Mouse (Mus musculus): Measurements from ENCODE around the gene Dlx2. TPM values are rescaled to one million over a fixed set of nuclear protein-coding genes. Genes with fewer than 3 reads are reported as not detected.

Dlx2 gene
- polyA plus RNA-seq, 1 experiment: not detected

GRCm38 (mm10) chr2:71511209-71511608 lies 35.3 kb downstream of the Dlx2 start:
- no peak for DNase-seq (ENCODE audit: low read depth in 1 of 2, low spot score in 2 of 2)
- 86% methylated on average over 7 of the region's 7 CpGs for WGBS
- no peaks in the 10 kb centered on the region for H3K27me3 ChIP-seq (ENCODE audit: control insufficient read depth, insufficient read depth, low read length)
- TF ChIP-seq POLR2A (IDR thresholded peaks at IDR 0.05; ENCODE audit: low read depth, low read length) (no peak), CTCF (IDR thresholded peaks at IDR 0.05; ENCODE audit: extremely low read depth, insufficient read depth, insufficient read length, insufficient replicate concordance) (no peak)
- H3K27ac ChIP-seq (ENCODE audit: insufficient read depth, low read length): no peak overlapping the region
- no peak overlapping the region for H3K4me3 ChIP-seq (ENCODE audit: extremely low read depth, insufficient read depth, insufficient read length)
- H3K36me3 ChIP-seq (ENCODE audit: control insufficient read depth, insufficient read depth, low read length): no peaks in the 10 kb centered on the region
- no peaks in the 10 kb centered on the region for H3K4me1 ChIP-seq (ENCODE audit: control insufficient read depth, insufficient read depth, insufficient read length)

- Histone ChIP-seq H3K27me3 (ENCODE audit: control insufficient read depth, insufficient read depth, low read length) (no peaks in the 10 kb centered on the region), H3K27ac (ENCODE audit: insufficient read depth, low read length) (no peak overlapping the region), H3K4me3 (ENCODE audit: extremely low read depth, insufficient read depth, insufficient read length) (no peak overlapping the region), H3K4me1 (ENCODE audit: control insufficient read depth, insufficient read depth, insufficient read length) (no peaks in the 10 kb centered on the region), H3K36me3 (ENCODE audit: control insufficient read depth, insufficient read depth, low read length) (no peaks in the 10 kb centered on the region)
- DNase-seq (ENCODE audit: low read depth in 1 of 2, low spot score in 2 of 2): no peak
- TF ChIP-seq POLR2A (IDR thresholded peaks at IDR 0.05; ENCODE audit: low read depth, low read length) (no peak), CTCF (IDR thresholded peaks at IDR 0.05; ENCODE audit: extremely low read depth, insufficient read depth, insufficient read length, insufficient replicate concordance) (no peak)
- WGBS: 90% methylated on average over 9 of the region's 9 CpGs
Observed at GRCm38 (mm10) chr2:71504852-71505251, 41.7 kb downstream of the Dlx2 start.

DNA sequence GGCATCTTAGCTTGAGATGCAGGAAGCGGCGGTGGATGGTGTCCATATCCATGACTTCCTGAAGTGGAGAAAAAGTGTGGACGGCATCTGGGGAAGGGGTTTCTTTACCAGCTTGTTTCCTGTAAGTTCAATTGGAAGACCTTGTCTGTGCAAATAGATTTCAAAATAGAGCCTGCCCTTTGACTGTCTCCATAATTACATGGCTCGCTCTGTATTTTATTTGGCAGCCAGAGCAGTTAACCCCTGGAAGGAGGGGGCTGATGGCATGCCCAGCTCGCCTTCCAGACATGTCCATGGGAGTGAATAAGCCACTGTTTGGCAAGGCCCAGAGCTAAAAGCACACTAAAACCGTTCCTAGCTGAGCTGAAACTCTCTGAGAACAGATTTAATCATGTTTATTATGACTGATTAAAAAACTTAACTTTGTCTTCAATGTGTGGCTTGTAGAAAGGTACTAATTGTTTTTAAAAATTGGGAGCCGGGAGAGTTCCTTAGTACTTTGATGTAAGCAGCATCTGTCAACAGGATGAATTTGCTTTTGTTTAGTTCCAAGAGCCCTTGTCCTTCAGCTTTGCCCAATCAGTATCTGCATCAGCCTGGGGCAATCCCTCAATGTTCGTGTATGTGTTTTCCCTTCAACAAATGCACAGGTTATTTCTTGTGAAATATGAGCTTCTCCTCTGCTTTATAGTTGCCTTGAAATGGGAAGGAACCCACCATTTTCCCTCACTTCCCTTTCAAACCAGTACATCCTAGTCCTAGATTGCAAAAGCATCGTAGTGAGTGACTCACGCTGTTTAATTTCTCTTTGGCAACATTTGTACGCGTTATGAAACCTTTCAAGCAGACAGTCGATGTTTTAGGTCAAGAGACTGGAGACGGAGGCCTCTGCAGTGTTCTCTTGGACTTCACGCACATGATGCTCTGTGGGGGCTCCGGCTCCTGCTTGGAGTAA lies 47.0 kb downstream of the Dlx2 start:
- WGBS: 81% methylated on average over 16 of the region's 16 CpGs
- Histone ChIP-seq H3K4me3 (ENCODE audit: extremely low read depth, insufficient read depth, insufficient read length) (no peak overlapping the region), H3K27me3 (ENCODE audit: control insufficient read depth, insufficient read depth, low read length) (no peaks in the 10 kb centered on the region), H3K27ac (ENCODE audit: insufficient read depth, low read length) (no peak overlapping the region), H3K4me1 (ENCODE audit: control insufficient read depth, insufficient read depth, insufficient read length) (no peaks in the 10 kb centered on the region), H3K36me3 (ENCODE audit: control insufficient read depth, insufficient read depth, low read length) (no peaks in the 10 kb centered on the region)
- TF ChIP-seq POLR2A (IDR thresholded peaks at IDR 0.05; ENCODE audit: low read depth, low read length) (no peak), CTCF (IDR thresholded peaks at IDR 0.05; ENCODE audit: extremely low read depth, insufficient read depth, insufficient read length, insufficient replicate concordance) (no peak)
- DNase-seq (ENCODE audit: low read depth in 1 of 2, low spot score in 2 of 2): no peak

GRCm38 (mm10) chr2:71497175-71497574 lies 49.4 kb downstream of the Dlx2 start:
- no peak for DNase-seq (ENCODE audit: low read depth in 1 of 2, low spot score in 2 of 2)
- no peaks in the 10 kb centered on the region for H3K36me3 ChIP-seq (ENCODE audit: control insufficient read depth, insufficient read depth, low read length)
- TF ChIP-seq CTCF (IDR thresholded peaks at IDR 0.05; ENCODE audit: extremely low read depth, insufficient read depth, insufficient read length, insufficient replicate concordance) (no peak), POLR2A (IDR thresholded peaks at IDR 0.05; ENCODE audit: low read depth, low read length) (no peak)
- H3K4me3 ChIP-seq (ENCODE audit: extremely low read depth, insufficient read depth, insufficient read length): no peak overlapping the region
- H3K27me3 ChIP-seq (ENCODE audit: control insufficient read depth, insufficient read depth, low read length): no peaks in the 10 kb centered on the region
- no peaks in the 10 kb centered on the region; the same call in 1 of the 2 replicates for H3K4me1 ChIP-seq (ENCODE audit: control insufficient read depth, insufficient read depth, insufficient read length)
- WGBS: 87% methylated on average over 5 of the region's 5 CpGs
- no peak overlapping the region for H3K27ac ChIP-seq (ENCODE audit: insufficient read depth, low read length)

DNA sequence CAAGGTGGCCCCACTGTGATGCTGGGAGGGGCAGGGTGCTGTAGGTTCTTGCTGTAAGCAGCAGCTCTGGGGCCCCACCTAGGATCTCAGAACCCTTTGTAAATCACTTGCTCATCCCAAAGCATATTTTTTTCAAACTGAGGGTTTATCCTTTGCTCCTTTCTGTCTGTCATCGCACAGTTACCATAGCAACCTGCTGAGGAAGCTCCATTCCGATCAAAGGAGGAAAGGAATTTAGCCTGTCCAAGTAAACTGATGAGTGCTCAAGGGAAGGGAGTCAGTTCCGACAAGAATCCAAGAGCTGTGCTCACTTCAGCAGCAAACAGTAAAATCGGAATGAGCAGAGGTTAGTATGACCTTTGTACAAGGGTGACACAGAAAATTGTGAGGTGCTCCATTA lies 51.6 kb downstream of the Dlx2 start:
- H3K36me3 ChIP-seq (ENCODE audit: control insufficient read depth, insufficient read depth, low read length): no peaks in the 10 kb centered on the region
- H3K4me3 ChIP-seq (ENCODE audit: extremely low read depth, insufficient read depth, insufficient read length): no peak overlapping the region
- TF ChIP-seq CTCF (IDR thresholded peaks at IDR 0.05; ENCODE audit: extremely low read depth, insufficient read depth, insufficient read length, insufficient replicate concordance) (no peak), POLR2A (IDR thresholded peaks at IDR 0.05; ENCODE audit: low read depth, low read length) (no peak)
- WGBS: 96% methylated on average over 4 of the region's 4 CpGs
- no peaks in the 10 kb centered on the region; the same call in 1 of the 2 replicates for H3K4me1 ChIP-seq (ENCODE audit: control insufficient read depth, insufficient read depth, insufficient read length)
- H3K27me3 ChIP-seq (ENCODE audit: control insufficient read depth, insufficient read depth, low read length): no peaks in the 10 kb centered on the region
- no peak for DNase-seq (ENCODE audit: low read depth in 1 of 2, low spot score in 2 of 2)
- no peak overlapping the region for H3K27ac ChIP-seq (ENCODE audit: insufficient read depth, low read length)

DNA sequence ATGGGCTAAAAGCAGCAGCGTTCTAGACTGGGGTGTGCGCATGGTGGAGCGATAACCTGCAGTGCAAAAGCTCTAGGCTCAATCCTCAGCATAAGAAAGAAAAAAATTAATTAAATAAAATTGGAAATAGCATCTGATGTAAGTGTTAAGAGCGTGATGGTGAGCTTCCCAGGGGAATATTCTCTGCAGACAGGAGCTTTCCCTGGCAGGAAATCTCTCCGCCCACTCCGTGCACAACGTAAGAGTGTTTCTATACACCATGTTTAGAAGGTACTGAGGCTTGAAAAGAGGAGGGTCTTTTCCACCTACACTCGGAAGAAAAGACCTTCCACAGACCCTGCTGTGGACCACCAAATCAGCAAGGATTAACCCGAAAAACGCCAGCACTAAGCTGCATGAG lies 52.1 kb downstream of the Dlx2 start:
- Histone ChIP-seq H3K27me3 (ENCODE audit: control insufficient read depth, insufficient read depth, low read length) (no peaks in the 10 kb centered on the region), H3K36me3 (ENCODE audit: control insufficient read depth, insufficient read depth, low read length) (no peaks in the 10 kb centered on the region), H3K27ac (ENCODE audit: insufficient read depth, low read length) (no peak overlapping the region), H3K4me1 (ENCODE audit: control insufficient read depth, insufficient read depth, insufficient read length) (no peaks in the 10 kb centered on the region; the same call in 1 of the 2 replicates), H3K4me3 (ENCODE audit: extremely low read depth, insufficient read depth, insufficient read length) (no peak overlapping the region)
- whole genome bisulfite sequencing: 88% methylated on average over 10 of the region's 10 CpGs
- TF ChIP-seq POLR2A (IDR thresholded peaks at IDR 0.05; ENCODE audit: low read depth, low read length): no peak
- TF ChIP-seq CTCF (IDR thresholded peaks at IDR 0.05; ENCODE audit: extremely low read depth, insufficient read depth, insufficient read length, insufficient replicate concordance): no peak
- no peak for DNase-seq (ENCODE audit: low read depth in 1 of 2, low spot score in 2 of 2)

Other genes with a start within 250 kb of the Dlx2 start
- gene Slc25a12, start 179.0 kb downstream of the Dlx2 start, polyA plus RNA-seq (2012; rRNA removed): 18.5 and 25.9 TPM in 2 replicates
- 2.5 and 3.4 TPM in 2 replicates for gene Hat1, start 157.8 kb downstream of the Dlx2 start, polyA plus RNA-seq (2012; rRNA removed)
- gene Metap1d, start 93.5 kb downstream of the Dlx2 start, polyA plus RNA-seq (2012; rRNA removed): 10.5 and 11.5 TPM in 2 replicates
- gene Dlx1, start 18.6 kb downstream of the Dlx2 start, polyA plus RNA-seq (2012; rRNA removed): 0.28 TPM in 1 of 2 replicates, not detected in the other
- 19.1 and 21.1 TPM in 2 replicates for gene Itga6, start 198.9 kb upstream of the Dlx2 start, polyA plus RNA-seq (2012; rRNA removed)